Comparison of ENCODE assay signal across 19 mouse cellular contexts in the genomic region with DNA sequence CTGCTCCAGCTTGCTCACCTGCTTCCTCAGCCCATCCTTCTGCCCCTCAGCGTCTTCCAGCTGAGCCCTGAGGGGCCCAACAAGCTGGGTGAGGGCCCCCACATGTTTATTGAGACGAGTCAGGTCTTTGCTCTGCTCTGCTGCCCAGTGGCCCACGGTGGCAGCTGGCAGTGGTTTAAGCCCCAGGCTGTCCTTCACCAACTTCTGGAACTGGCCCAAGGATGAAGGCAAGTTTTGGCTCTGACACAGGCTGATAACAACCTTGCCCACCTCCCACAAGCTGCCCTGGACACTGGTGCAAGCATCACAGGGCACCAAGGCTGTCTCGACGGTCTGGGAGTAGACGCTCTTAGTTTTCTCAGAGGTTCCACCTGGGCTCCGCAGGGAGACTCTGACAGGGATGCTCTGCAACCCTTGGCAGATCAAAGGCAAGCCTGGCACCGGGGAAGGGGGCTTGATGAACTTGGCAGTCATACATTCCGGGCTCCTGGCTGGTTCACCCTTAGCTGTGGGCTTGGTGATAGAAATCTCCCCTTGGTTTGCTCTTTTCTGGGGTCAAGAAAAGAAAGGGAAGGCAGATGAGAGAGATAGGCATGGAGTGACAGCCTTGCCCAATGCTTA. TPM values are rescaled to one million over a fixed set of nuclear protein-coding genes. Genes with fewer than 3 reads are reported as not detected.
DNase-seq lines count a peak whose midpoint lies in the region; ATAC-seq and TF ChIP-seq lines count a peak whose summit lies in the region.
"Had no signal": no experiment of that assay in that cellular context is flagged by ENCODE, and none has a peak within 500 bp of the region (broad histone marks: within the 10 kb centered on the region; RNA-seq: fewer than 3 reads in every experiment).

No protein-coding gene starts in this region.

- no peak for TF ChIP-seq POLR2A in kidney, adult 2 months (IDR thresholded peaks at IDR 0.05; ENCODE audit: low read depth, low read length)

- WGBS in kidney, adult 2 months = 57% methylated on average over 9 of the region's 9 CpGs
- WGBS in kidney, embryonic 14.5 days = 76% methylated on average over 9 of the region's 9 CpGs
- WGBS in limb, embryonic 13.5 days = 84% methylated on average over 9 of the region's 9 CpGs
- 85% methylated on average over 9 of the region's 9 CpGs for WGBS in limb, embryonic 10.5 days
- 88% methylated on average over 9 of the region's 9 CpGs for WGBS in embryonic facial prominence, embryonic 10.5 days

- no peaks in the 10 kb centered on the region for H3K9me3 ChIP-seq in kidney, embryonic 14.5 days (ENCODE audit: control insufficient read depth, low read length)
- no peaks in the 10 kb centered on the region for H3K9me3 ChIP-seq in limb, embryonic 13.5 days
- no peaks in the 10 kb centered on the region for H3K9me3 ChIP-seq in limb, embryonic 10.5 days (replicated peaks)
- H3K9me3 ChIP-seq in embryonic facial prominence, embryonic 10.5 days = no peaks in the 10 kb centered on the region
- H3K9me3 ChIP-seq: embryonic facial prominence, embryonic 15.5 days; forebrain, embryonic 10.5 days; heart, embryonic 15.5 days had no signal

- peak; percentile 54 to 63 for DNase-seq in cerebellum, postnatal 10 days
- no peak for DNase-seq in cerebellum, adult 11-12 months
- no peak for DNase-seq in kidney, adult 2 months
- DNase-seq in limb, embryonic 10.5 days (ENCODE audit: low spot score) = no peak
- no peak for DNase-seq in embryonic facial prominence, embryonic 10.5 days (ENCODE audit: low spot score)
- no peak for DNase-seq in thymus, postnatal 10 days (ENCODE audit: low spot score in 2 of 2)
- DNase-seq: cerebellum, adult 18-20 months; cerebellum, adult 9-11 months; heart, postnatal 14 days had no signal

- no peak for TF ChIP-seq CTCF in kidney, adult 2 months (conservative IDR thresholded peaks at IDR 0.05; ENCODE audit: insufficient read depth, insufficient read length, low read depth, low read length)

- H3K27ac ChIP-seq in kidney, adult 2 months (ENCODE audit: insufficient read depth, low read depth, low read length) = peak overlapping the region; percentile 71
- no peak overlapping the region for H3K27ac ChIP-seq in kidney, embryonic 14.5 days (ENCODE audit: low read depth, low read length)
- H3K27ac ChIP-seq in limb, embryonic 13.5 days = no peak overlapping the region
- H3K27ac ChIP-seq in limb, embryonic 10.5 days = no peak overlapping the region
- peak overlapping the region; percentile 24; the same call in 1 of the 2 replicates for H3K27ac ChIP-seq in embryonic facial prominence, embryonic 10.5 days (replicated peaks)
- H3K27ac ChIP-seq: embryonic facial prominence, embryonic 15.5 days; forebrain, embryonic 10.5 days; heart, embryonic 15.5 days had no signal

- H3K36me3 ChIP-seq in kidney, adult 2 months (ENCODE audit: control insufficient read depth, insufficient read depth, low read length) = no peaks in the 10 kb centered on the region
- peaks cover under 1% of the 10 kb centered on the region; the same call in 1 of the 2 replicates for H3K36me3 ChIP-seq in kidney, embryonic 14.5 days (ENCODE audit: control insufficient read depth, insufficient read depth, low read length)
- peaks cover 56% of the 10 kb centered on the region for H3K36me3 ChIP-seq in limb, embryonic 13.5 days
- peaks cover 33% of the 10 kb centered on the region for H3K36me3 ChIP-seq in limb, embryonic 10.5 days
- H3K36me3 ChIP-seq in embryonic facial prominence, embryonic 10.5 days (replicated peaks) = peaks cover 38% of the 10 kb centered on the region

- ATAC-seq in kidney, embryonic 14.5 days (ENCODE audit: low FRiP score, low TSS enrichment) = no peak
- no peak for ATAC-seq in limb, embryonic 13.5 days (ENCODE audit: low FRiP score, low read depth)
- ATAC-seq: forebrain, embryonic 14.5 days; hindbrain, embryonic 16.5 days; inflammation-experienced regulatory T-cells, adult 6 months had no signal

- H3K4me3 ChIP-seq in kidney, adult 2 months (ENCODE audit: insufficient read depth, low read depth, low read length) = no peak overlapping the region
- no peak overlapping the region for H3K4me3 ChIP-seq in kidney, embryonic 14.5 days (ENCODE audit: low read length)
- no peak overlapping the region for H3K4me3 ChIP-seq in limb, embryonic 13.5 days
- no peak overlapping the region for H3K4me3 ChIP-seq in limb, embryonic 10.5 days
- no peak overlapping the region for H3K4me3 ChIP-seq in embryonic facial prominence, embryonic 10.5 days
- H3K4me3 ChIP-seq: embryonic facial prominence, embryonic 15.5 days; erythroblast, embryonic 14.5 days; forebrain, embryonic 10.5 days; heart, embryonic 15.5 days had no signal

- H3K4me2 ChIP-seq in kidney, embryonic 14.5 days (replicated peaks; ENCODE audit: low read depth, low read length) = no peak overlapping the region
- no peak overlapping the region for H3K4me2 ChIP-seq in limb, embryonic 13.5 days (replicated peaks)
- H3K4me2 ChIP-seq: embryonic facial prominence, embryonic 15.5 days; heart, embryonic 11.5 days; heart, embryonic 15.5 days had no signal

- no peak overlapping the region for H3K9ac ChIP-seq in kidney, embryonic 14.5 days (ENCODE audit: low read depth, low read length)
- H3K9ac ChIP-seq in limb, embryonic 13.5 days = 0 out of 2 replicates have a peak overlapping the region, but pooled peaks have one; percentile 13
- H3K9ac ChIP-seq: embryonic facial prominence, embryonic 15.5 days; heart, embryonic 15.5 days had no signal

- H3K27me3 ChIP-seq in kidney, adult 2 months (replicated peaks; ENCODE audit: control insufficient read depth, insufficient read depth, low read length) = no peaks in the 10 kb centered on the region
- H3K27me3 ChIP-seq in kidney, embryonic 14.5 days (ENCODE audit: control insufficient read depth, insufficient read depth, low read length) = no peaks in the 10 kb centered on the region
- no peaks in the 10 kb centered on the region for H3K27me3 ChIP-seq in limb, embryonic 13.5 days
- no peaks in the 10 kb centered on the region for H3K27me3 ChIP-seq in limb, embryonic 10.5 days (ENCODE audit: low read depth, poor library complexity, severe bottlenecking)
- no peaks in the 10 kb centered on the region for H3K27me3 ChIP-seq in embryonic facial prominence, embryonic 10.5 days (replicated peaks; ENCODE audit: low read depth, poor library complexity, severe bottlenecking)
- H3K27me3 ChIP-seq: embryonic facial prominence, embryonic 15.5 days; heart, embryonic 15.5 days had no signal

- no peaks in the 10 kb centered on the region for H3K4me1 ChIP-seq in kidney, adult 2 months (ENCODE audit: control insufficient read depth, insufficient read depth, low read length)
- H3K4me1 ChIP-seq in kidney, embryonic 14.5 days (ENCODE audit: control insufficient read depth, insufficient read depth, low read length) = no peaks in the 10 kb centered on the region
- no peaks in the 10 kb centered on the region; the same call in 1 of the 2 replicates for H3K4me1 ChIP-seq in limb, embryonic 13.5 days
- 0 out of 2 replicates have a peak, but pooled peaks cover 2% of the 10 kb centered on the region for H3K4me1 ChIP-seq in limb, embryonic 10.5 days
- H3K4me1 ChIP-seq in embryonic facial prominence, embryonic 10.5 days = no peaks in the 10 kb centered on the region
- H3K4me1 ChIP-seq: embryonic facial prominence, embryonic 15.5 days; heart, embryonic 15.5 days had no signal

RNA-seq across cellular contexts. Expression of gene Ccdc157, which starts 11.4 kb away (rescaled TPM):
- 9.6 and 12.1 TPM in 2 replicates for polyA plus RNA-seq in kidney, adult 2 months (2012; rRNA removed)
- polyA plus RNA-seq in kidney, embryonic 14.5 days (2014; fragmentation: Nextera tagmentation; extraction: Ambion mirVana) = 4.3 and 6.8 TPM in 2 replicates
- polyA plus RNA-seq in limb, embryonic 13.5 days (2015; fragmentation: Nextera tagmentation; extraction: Ambion mirVana) = 9.5 and 10.3 TPM in 2 replicates
- polyA plus RNA-seq in limb, embryonic 10.5 days (2016; fragmentation: Nextera tagmentation; extraction: Ambion mirVana) = 7.9 and 9.4 TPM in 2 replicates
- 7.2 and 8.0 TPM in 2 replicates for polyA plus RNA-seq in embryonic facial prominence, embryonic 10.5 days (2016; fragmentation: Nextera tagmentation; extraction: Ambion mirVana)

RNA-seq across cellular contexts. Expression of gene Sf3a1, which starts 11.5 kb away (rescaled TPM):
- polyA plus RNA-seq in kidney, adult 2 months (2012; rRNA removed) = 21.0 and 21.1 TPM in 2 replicates
- polyA plus RNA-seq in kidney, embryonic 14.5 days (2014; fragmentation: Nextera tagmentation; extraction: Ambion mirVana) = 55.7 and 72.5 TPM in 2 replicates
- 57.0 and 65.7 TPM in 2 replicates for polyA plus RNA-seq in limb, embryonic 13.5 days (2015; fragmentation: Nextera tagmentation; extraction: Ambion mirVana)
- 101 and 105 TPM in 2 replicates for polyA plus RNA-seq in limb, embryonic 10.5 days (2016; fragmentation: Nextera tagmentation; extraction: Ambion mirVana)
- 102 and 105 TPM in 2 replicates for polyA plus RNA-seq in embryonic facial prominence, embryonic 10.5 days (2016; fragmentation: Nextera tagmentation; extraction: Ambion mirVana)

RNA-seq across cellular contexts. Expression of gene Rnf215, which starts 13.6 kb away (rescaled TPM):
- polyA plus RNA-seq in kidney, adult 2 months (2012; rRNA removed) = 25.2 and 26.7 TPM in 2 replicates
- polyA plus RNA-seq in kidney, embryonic 14.5 days (2014; fragmentation: Nextera tagmentation; extraction: Ambion mirVana) = 21.0 and 28.3 TPM in 2 replicates
- 38.6 and 39.0 TPM in 2 replicates for polyA plus RNA-seq in limb, embryonic 13.5 days (2015; fragmentation: Nextera tagmentation; extraction: Ambion mirVana)
- 16.3 and 23.3 TPM in 2 replicates for polyA plus RNA-seq in limb, embryonic 10.5 days (2016; fragmentation: Nextera tagmentation; extraction: Ambion mirVana)
- 21.2 and 22.8 TPM in 2 replicates for polyA plus RNA-seq in embryonic facial prominence, embryonic 10.5 days (2016; fragmentation: Nextera tagmentation; extraction: Ambion mirVana)

RNA-seq across cellular contexts. Expression of gene Sec14l2, which starts 25.4 kb away (rescaled TPM):
- polyA plus RNA-seq in kidney, adult 2 months (2012; rRNA removed) = 1.5 and 1.8 TPM in 2 replicates
- polyA plus RNA-seq in kidney, embryonic 14.5 days (2014; fragmentation: Nextera tagmentation; extraction: Ambion mirVana) = 1.1 and 1.2 TPM in 2 replicates
- polyA plus RNA-seq in limb, embryonic 13.5 days (2015; fragmentation: Nextera tagmentation; extraction: Ambion mirVana) = 2.5 and 3.5 TPM in 2 replicates
- polyA plus RNA-seq in limb, embryonic 10.5 days (2016; fragmentation: Nextera tagmentation; extraction: Ambion mirVana) = 1.5 and 2.7 TPM in 2 replicates
- 1.7 and 2.0 TPM in 2 replicates for polyA plus RNA-seq in embryonic facial prominence, embryonic 10.5 days (2016; fragmentation: Nextera tagmentation; extraction: Ambion mirVana)

RNA-seq across cellular contexts. Expression of gene Tbc1d10a, which starts 37.9 kb away (rescaled TPM):
- polyA plus RNA-seq in kidney, adult 2 months (2012; rRNA removed) = 91.4 and 115 TPM in 2 replicates
- polyA plus RNA-seq in kidney, embryonic 14.5 days (2014; fragmentation: Nextera tagmentation; extraction: Ambion mirVana) = 28.8 and 29.7 TPM in 2 replicates
- polyA plus RNA-seq in limb, embryonic 13.5 days (2015; fragmentation: Nextera tagmentation; extraction: Ambion mirVana) = 40.2 and 42.3 TPM in 2 replicates
- 27.4 and 37.4 TPM in 2 replicates for polyA plus RNA-seq in limb, embryonic 10.5 days (2016; fragmentation: Nextera tagmentation; extraction: Ambion mirVana)
- 27.4 and 31.0 TPM in 2 replicates for polyA plus RNA-seq in embryonic facial prominence, embryonic 10.5 days (2016; fragmentation: Nextera tagmentation; extraction: Ambion mirVana)

Comparison
In these comparisons a context has a peak if more than half of its experiments do, and no peak if none do; other contexts are left out.
1. DNase-seq: peak in cerebellum, postnatal 10 days (2 of 2); none in cerebellum, adult 11-12 months (single experiment), kidney, adult 2 months (single experiment), limb, embryonic 10.5 days (single experiment), embryonic facial prominence, embryonic 10.5 days (single experiment) and thymus, postnatal 10 days (0 of 2).
2. H3K27ac ChIP-seq: peak in kidney, adult 2 months (single experiment) and embryonic facial prominence, embryonic 10.5 days (single experiment); none in kidney, embryonic 14.5 days (single experiment), limb, embryonic 13.5 days (single experiment) and limb, embryonic 10.5 days (single experiment).